Mouse (Mus musculus) hindbrain, postnatal 0 days (tissue): Measurements from ENCODE around the gene Map1lc3b. TPM values are rescaled to one million over a fixed set of nuclear protein-coding genes. Genes with fewer than 3 reads are reported as not detected.
A peak's percentile ranks its signal among the peaks of the same experiment; 100 is the strongest.

Source experiments
- ATAC-seq: fragments of 200-750 bp; cut with Nextera tagmentation; 2 replicates; pipeline ENCODE4 v1.8.0; 2017; ENCODE audit warnings: mild to moderate bottlenecking, moderate TSS enrichment, moderate library complexity
- DNase-seq: peaks from one replicate; pipeline ENCODE4 v3.0.0-alpha.2; 2015; ENCODE audit warnings: low spot score
- H3K27ac ChIP-seq: fragments of 300-500 bp; sonication (generic); 2 replicates; pipeline ENCODE4 v1.5.1; 2014; ENCODE audit warnings: mild to moderate bottlenecking
- H3K27me3 ChIP-seq: fragments of 300-500 bp; sonication (generic); 2 replicates; pipeline ENCODE4 v1.6.1; 2014; ENCODE audit warnings: low read length, mixed read lengths; ENCODE audit not compliant: insufficient read depth
- H3K36me3 ChIP-seq: fragments of 300-500 bp; sonication (generic); 2 replicates; pipeline ENCODE4 v1.6.1; 2014; ENCODE audit warnings: low read length, mixed read lengths; ENCODE audit not compliant: insufficient read depth
- H3K4me1 ChIP-seq: fragments of 300-500 bp; sonication (generic); 2 replicates; pipeline ENCODE4 v1.6.1; 2014; ENCODE audit warnings: antibody characterized with exemption, low read length, mixed read lengths; ENCODE audit not compliant: insufficient read depth
- H3K4me2 ChIP-seq: fragments of 300-500 bp; sonication (generic); 2 replicates; pipeline ENCODE4 v1.6.1; 2014; ENCODE audit warnings: low read depth, mild to moderate bottlenecking, low read length, moderate library complexity, mixed read lengths
- H3K4me3 ChIP-seq: fragments of 300-500 bp; sonication (generic); 2 replicates; pipeline ENCODE4 v1.5.1; 2014; ENCODE audit warnings: low read length
- H3K9ac ChIP-seq: fragments of 300-500 bp; sonication (generic); replicated peaks from 2 replicates; pipeline ENCODE4 v1.6.1; 2014; ENCODE audit warnings: mild to moderate bottlenecking, low read length, moderate library complexity, mixed read lengths
- H3K9me3 ChIP-seq: fragments of 300-500 bp; sonication (generic); 2 replicates; pipeline ENCODE4 v1.6.1; 2016; ENCODE audit warnings: low read length, mixed read lengths
- CTCF ChIP-seq: IDR thresholded peaks from 2 replicates; pipeline ENCODE4 v1.5.1; 2016; ENCODE audit warnings: antibody characterized with exemption, control low read depth, low read depth
- WGBS: fragments of 180-500 bp; shearing (Covaris S2); extraction: QIAGEN DNeasy Blood & Tissue Kit; methylation state at CpG from one replicate; pipeline ENCODE4 v1.1.7; 2014; 5-methylcytosine and 5-hydroxymethylcytosine counted together
- polyA plus RNA-seq: library from polyadenylated mRNA; unstranded; fragments of >200 nt; fragmentation: Nextera tagmentation; extraction: Ambion mirVana; gene quantifications from 2 replicates; pipeline ENCODE4 v1.2.1, GENCODE M21; 2015
- total RNA-seq: library from RNA; depleted of rRNA; stranded (reverse); fragments of >200 nt; gene quantifications from 2 replicates; pipeline ENCODE4 v1.2.3, GENCODE M21; 2014; rRNA removed

The Map1lc3b gene
- total RNA-seq, result 274 and 288 TPM in 2 replicates
- polyA plus RNA-seq, result 346 and 360 TPM in 2 replicates

DNA sequence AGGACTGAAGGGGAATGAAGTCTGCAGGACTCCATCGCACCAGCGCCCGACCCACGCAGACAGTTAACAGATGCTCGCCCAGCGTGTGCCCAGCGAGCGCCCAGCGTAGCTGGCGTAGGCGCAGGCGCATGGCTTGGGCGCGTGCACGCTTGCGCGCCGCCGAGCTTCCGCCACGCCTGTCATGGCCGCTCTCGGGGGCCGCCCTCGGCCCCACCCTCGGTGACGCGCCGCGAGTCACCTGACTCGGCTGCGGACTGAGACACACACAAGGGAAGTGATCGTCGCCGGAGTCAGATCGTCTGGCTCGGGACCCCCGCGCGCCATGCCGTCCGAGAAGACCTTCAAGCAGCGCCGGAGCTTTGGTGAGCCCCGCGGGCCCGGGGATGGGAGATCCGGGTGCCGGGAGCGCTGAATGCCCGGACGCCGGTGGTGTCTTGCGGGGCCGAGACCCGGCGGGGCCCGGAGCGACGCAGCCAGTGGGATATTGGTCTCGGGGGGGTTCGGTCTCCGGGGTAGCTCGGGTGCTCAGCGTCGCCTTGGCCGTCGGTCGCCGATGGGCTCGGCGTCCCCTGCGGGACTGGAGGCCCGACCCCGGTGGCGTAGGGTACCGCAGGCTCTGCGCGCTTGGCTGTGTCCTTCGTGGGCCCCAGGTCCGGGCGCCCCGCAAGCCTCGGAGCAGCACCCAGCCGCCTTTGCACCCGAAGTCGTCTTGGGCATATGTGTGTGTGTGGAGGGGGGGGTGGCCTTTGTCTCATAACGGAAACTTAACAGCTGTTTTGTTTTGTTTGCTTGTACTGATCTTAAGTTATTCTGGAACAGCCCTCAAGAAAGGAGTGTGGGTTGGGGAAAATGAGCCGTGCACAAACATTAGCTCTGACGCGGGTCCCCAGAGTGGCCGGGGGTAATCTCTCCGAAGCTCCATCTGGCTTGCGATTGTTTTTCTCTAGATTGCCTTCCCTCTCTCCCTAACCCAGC, at the start of gene Map1lc3b:
Gene Map1lc3b (plus strand): TSS at position 159 of the 975 bp plus-strand sequence.
- Histone ChIP-seq H3K9me3 (no peaks in the 10 kb centered on the region), H3K4me2 (peak within 1 kb of the TSS; percentile 93), H3K27me3 (no peaks in the 10 kb centered on the region), H3K4me1 (peaks cover 23% of the 10 kb centered on the region), H3K27ac (peak within 1 kb of the TSS; percentile 91), H3K9ac (peak within 1 kb of the TSS; percentile 91), H3K4me3 (peak within 1 kb of the TSS; percentile 83), H3K36me3 (no peaks in the 10 kb centered on the region)
- ATAC-seq (peak; percentile 89), DNase-seq (peak; percentile 99)
- no peak for TF ChIP-seq CTCF
- WGBS, result under 1% methylated on average over 93 of the region's 94 CpGs

DNA sequence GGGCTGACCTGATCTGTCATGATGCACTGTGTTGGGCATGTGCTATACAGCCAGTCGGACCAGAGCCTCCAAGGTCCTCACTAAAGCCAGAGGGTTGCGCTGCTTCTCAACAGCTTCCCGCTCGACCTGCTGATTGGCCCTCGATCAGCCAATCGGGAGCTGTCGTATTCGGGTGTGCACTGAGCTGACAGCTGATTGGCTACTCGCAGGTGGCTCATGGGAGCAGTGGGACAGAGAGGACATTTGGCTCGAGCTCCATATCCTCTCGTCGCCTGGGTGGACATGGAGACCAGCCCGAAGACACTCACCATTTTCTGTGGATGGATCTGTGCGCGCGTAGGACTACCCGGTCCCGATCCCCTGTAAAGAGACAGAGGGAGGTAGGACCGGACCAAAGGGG, 48.3 kb upstream of the Map1lc3b start:
- no peak for DNase-seq
- 83% methylated on average over 19 of the region's 19 CpGs for WGBS

DNA sequence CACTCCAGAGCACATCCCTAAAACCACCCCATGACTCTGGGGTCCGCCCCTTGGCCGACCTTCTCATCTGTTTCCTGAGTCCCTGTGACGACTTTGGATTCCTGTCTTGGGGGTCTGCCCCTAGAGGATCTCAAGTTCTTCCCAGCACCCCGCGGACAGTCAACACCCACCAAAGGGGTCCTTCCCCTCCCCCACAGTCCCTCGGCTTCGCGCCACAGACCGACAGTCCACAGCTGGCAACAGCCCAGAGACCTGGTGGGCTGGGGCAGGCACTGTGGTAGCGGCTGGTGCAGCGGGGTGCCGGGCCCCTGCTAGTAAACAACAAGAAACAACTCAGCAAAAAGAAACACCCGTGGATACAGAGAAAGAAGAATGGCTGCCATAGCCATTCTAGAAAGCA, 47.3 kb upstream of the Map1lc3b start:
- Histone ChIP-seq H3K4me2 (no peak overlapping the region), H3K4me1 (0 out of 2 replicates have a peak, but pooled peaks cover 2% of the 10 kb centered on the region), H3K4me3 (no peak overlapping the region), H3K36me3 (no peaks in the 10 kb centered on the region), H3K27me3 (no peaks in the 10 kb centered on the region), H3K9me3 (no peaks in the 10 kb centered on the region), H3K27ac (no peak overlapping the region), H3K9ac (no peak overlapping the region)
- WGBS, result 44% methylated on average over 13 of the region's 13 CpGs
- ATAC-seq, result no peak
- no peak for DNase-seq
- TF ChIP-seq CTCF, result no peak

More for the DNA sequence above, 48.3 kb upstream of the Map1lc3b start:
- no peak for TF ChIP-seq CTCF
- Histone ChIP-seq H3K36me3 (no peaks in the 10 kb centered on the region), H3K4me1 (no peaks in the 10 kb centered on the region), H3K27ac (no peak overlapping the region), H3K27me3 (no peaks in the 10 kb centered on the region), H3K9me3 (no peaks in the 10 kb centered on the region), H3K4me2 (no peak overlapping the region), H3K4me3 (no peak overlapping the region), H3K9ac (no peak overlapping the region)
- no peak for ATAC-seq

DNA sequence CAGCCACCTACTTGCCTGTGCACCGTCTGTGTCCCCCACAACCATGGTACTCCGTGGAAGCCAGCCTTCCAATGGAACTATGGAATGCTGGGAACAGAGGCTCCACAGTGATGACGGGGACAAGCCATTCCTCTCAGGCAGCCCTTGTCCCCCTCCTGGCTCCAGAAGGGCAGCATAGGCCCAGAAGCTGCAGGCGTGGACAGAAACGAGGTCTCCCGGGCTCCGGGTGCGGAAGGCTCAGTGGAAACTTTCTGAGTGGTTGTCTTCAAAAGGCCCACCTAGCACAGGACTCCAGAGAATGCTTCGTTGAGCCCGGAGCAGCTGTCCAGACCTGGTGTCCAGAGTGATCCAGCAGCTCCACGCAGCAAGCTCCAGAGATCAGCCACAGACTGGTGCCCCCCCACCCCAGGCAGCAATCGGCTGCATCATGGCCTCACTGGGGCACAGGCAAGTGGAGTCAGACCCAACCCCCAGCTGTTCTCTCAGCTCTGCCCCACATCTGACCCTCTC, 45.8 kb upstream of the Map1lc3b start, which contains the start of gene 1700018B08Rik:
Gene 1700018B08Rik (minus strand): TSS at position 45 of the 510 bp plus-strand sequence.
- Histone ChIP-seq H3K27me3 (no peaks in the 10 kb centered on the region), H3K4me3 (no peak within 1 kb of the TSS), H3K4me2 (no peak within 1 kb of the TSS), H3K9me3 (no peaks in the 10 kb centered on the region), H3K36me3 (no peaks in the 10 kb centered on the region; the same call in 1 of the 2 replicates), H3K27ac (no peak within 1 kb of the TSS), H3K4me1 (0 out of 2 replicates have a peak, but pooled peaks cover 2% of the 10 kb centered on the region), H3K9ac (no peak within 1 kb of the TSS)
- no peak for TF ChIP-seq CTCF
- DNase-seq (no peak), ATAC-seq (no peak)
- WGBS, result 87% methylated on average over 12 of the region's 12 CpGs

DNA sequence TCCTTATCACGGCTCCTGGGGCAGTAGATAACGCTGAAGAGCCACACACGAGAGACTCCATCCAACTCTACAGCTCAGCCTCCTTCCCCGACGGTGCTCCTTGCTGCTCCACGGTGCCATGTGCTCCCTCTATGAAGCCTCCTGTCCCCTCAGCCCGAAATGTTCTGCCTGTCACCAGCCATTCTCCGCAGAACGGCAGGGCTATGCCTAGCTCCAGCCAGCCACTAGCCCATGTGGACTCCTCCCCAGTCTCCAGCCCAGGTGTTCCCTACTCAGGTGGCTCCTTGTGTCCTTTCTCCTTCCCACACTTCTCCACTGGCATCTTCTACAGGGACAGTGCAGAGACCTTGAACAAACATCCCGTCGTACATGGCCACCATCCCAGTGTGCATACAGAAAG, 45.2 kb upstream of the Map1lc3b start:
- Histone ChIP-seq H3K9me3 (no peaks in the 10 kb centered on the region), H3K36me3 (peaks cover 2% of the 10 kb centered on the region; the same call in 1 of the 2 replicates), H3K9ac (no peak overlapping the region), H3K4me1 (0 out of 2 replicates have a peak, but pooled peaks cover 2% of the 10 kb centered on the region), H3K4me2 (no peak overlapping the region), H3K27ac (no peak overlapping the region), H3K4me3 (no peak overlapping the region), H3K27me3 (no peaks in the 10 kb centered on the region)
- no peak for TF ChIP-seq CTCF
- WGBS, result 85% methylated on average over 11 of the region's 11 CpGs
- no peak for ATAC-seq
- no peak for DNase-seq

DNA sequence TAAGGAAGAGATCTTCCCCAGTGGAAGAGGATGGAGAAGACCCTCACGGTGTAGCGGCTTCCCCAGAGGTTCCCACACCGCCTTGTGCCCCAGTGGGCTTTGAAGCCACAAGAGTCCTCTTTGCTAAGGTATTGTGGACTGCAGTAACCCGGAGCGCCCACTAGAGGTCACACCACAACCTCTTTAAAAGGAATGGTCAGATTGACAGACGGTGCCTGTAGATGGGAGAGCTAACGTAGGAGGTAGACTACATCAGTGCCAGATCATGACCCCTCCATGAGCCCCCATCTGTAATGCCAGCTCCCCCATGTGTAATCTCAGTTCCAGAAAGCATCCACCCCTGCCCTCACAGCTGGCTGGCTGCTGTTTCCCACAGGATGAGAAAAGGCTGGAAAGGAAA, 43.0 kb upstream of the Map1lc3b start:
- Histone ChIP-seq H3K4me2 (no peak overlapping the region), H3K9me3 (no peaks in the 10 kb centered on the region), H3K36me3 (peaks cover 16% of the 10 kb centered on the region), H3K27me3 (no peaks in the 10 kb centered on the region), H3K9ac (no peak overlapping the region), H3K4me3 (no peak overlapping the region), H3K4me1 (0 out of 2 replicates have a peak, but pooled peaks cover 2% of the 10 kb centered on the region), H3K27ac (no peak overlapping the region)
- 7% methylated on average over 7 of the region's 7 CpGs for WGBS
- peak; percentile 93 for TF ChIP-seq CTCF
- ATAC-seq, result peak; percentile 48; the same call in 1 of the 2 replicates
- peak; percentile 89 for DNase-seq
